Mouse (Mus musculus): Measurements from ENCODE around the gene Pvr. TPM values are rescaled to one million over a fixed set of nuclear protein-coding genes. Genes with fewer than 3 reads are reported as not detected.

The Pvr gene
- 0.34 TPM in 1 of 2 replicates, not detected in the other for polyA plus RNA-seq (2012; ENCODE audit: insufficient read depth, low replicate concordance)

DNA sequence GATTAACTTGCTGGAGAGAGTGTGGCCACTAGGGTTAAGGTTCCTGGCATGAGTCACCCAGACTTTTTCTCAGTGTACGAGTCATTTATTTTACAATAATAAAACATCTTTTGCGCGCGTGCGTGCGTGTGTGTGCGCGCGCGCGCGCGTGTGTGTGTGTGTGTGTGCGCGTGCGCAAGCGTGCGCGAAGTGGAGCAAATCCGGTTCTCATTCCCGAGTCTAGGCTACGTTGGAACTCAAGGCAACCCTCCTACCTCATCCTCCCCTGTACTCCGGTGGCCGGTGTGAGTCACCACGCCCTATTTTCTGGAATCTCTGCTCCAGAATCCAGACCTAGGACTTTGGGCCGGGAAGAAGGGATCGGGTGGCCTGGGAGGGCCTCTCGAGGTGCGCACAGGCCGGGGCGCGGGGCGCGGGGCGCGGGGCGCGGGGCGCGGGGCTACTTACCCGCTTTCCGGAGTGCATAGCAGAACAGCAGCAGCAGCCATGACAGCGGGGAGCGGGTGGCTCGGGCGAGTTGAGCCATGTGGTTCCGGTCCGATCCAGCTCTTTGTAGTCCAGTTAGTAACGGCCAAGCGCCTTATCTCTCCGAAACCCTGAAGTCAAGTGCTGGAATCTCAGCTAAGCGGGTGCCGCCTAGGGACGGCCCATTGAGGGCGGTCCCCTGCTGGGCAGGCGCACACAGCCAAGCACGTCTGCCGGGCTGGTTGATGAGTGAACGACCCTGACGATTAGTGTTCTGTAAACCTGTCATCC is at the start of gene Pvr:
Gene Pvr (minus strand): TSS at position 655 of the 756 bp plus-strand sequence.
- Histone ChIP-seq H3K4me1 (peaks cover 31% of the 10 kb centered on the region), H3K27me3 (replicated peaks) (peaks cover 64% of the 10 kb centered on the region), H3K36me3 (replicated peaks; ENCODE audit: low read length) (no peaks in the 10 kb centered on the region), H3K4me3 (replicated peaks) (peak within 1 kb of the TSS; percentile 92), H3K9me3 (no peaks in the 10 kb centered on the region)
- TF ChIP-seq FLI1 (IDR thresholded peaks at IDR 0.05; ENCODE audit: low read length) (no peak), GATA1 (IDR thresholded peaks at IDR 0.05; ENCODE audit: borderline replicate concordance, low read length) (no peak)

DNA sequence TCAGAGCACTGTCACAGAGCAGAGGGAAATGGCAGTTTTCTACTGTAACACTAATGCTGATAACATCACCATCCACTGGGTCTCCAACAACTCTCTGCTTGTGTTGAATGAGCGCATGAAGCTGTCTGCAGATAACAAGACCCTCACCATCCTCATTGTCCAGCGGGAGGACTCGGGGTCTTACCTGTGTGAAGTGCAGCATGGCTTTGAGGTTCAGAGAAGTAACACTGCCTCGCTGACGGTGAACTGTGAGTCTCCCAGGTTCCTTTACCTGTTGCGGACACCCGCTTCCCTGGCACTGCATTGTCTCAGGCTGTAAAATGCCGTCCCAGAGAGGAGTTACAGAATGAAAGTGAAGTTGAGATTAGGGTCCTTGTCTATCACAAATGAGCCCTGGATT is 49.2 kb upstream of the Pvr start:
- H3K36me3 ChIP-seq (replicated peaks; ENCODE audit: low read length) = no peaks in the 10 kb centered on the region
- peak overlapping the region; percentile 23 for H3K4me3 ChIP-seq (replicated peaks)
- no peaks in the 10 kb centered on the region for H3K4me1 ChIP-seq
- TF ChIP-seq GATA1 (IDR thresholded peaks at IDR 0.05; ENCODE audit: borderline replicate concordance, low read length) (no peak), FLI1 (IDR thresholded peaks at IDR 0.05; ENCODE audit: low read length) (no peak)
- peaks cover 2% of the 10 kb centered on the region for H3K27me3 ChIP-seq (replicated peaks)
- H3K9me3 ChIP-seq = peaks cover 18% of the 10 kb centered on the region

DNA sequence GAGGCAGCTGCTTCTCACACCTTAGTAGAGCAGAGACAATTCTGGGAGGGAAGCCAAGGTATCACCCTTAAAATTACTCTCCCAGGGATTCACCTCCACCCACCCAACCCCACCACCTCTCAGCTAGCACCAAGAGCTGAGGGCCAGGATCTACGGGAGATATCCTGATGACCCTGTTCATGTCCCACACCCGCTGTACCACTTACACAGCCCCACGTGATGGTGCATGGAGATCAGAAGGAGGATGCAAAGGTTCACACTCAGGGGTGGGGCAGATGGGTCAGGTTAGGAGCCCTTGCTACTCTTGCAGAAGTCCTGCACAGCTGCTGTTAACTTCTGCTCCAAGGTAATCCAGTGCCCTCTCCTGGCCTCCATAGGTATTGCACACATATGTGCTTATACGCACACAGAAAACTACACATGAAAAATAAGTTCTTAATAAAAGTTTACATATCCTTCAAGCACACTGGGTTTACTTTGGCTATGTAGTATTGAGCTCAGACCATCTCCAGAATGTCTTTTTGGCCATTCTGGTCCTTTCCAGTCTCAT is 48.7 kb upstream of the Pvr start:
- no peak for TF ChIP-seq GATA1 (IDR thresholded peaks at IDR 0.05; ENCODE audit: borderline replicate concordance, low read length)
- no peak for TF ChIP-seq FLI1 (IDR thresholded peaks at IDR 0.05; ENCODE audit: low read length)

DNA sequence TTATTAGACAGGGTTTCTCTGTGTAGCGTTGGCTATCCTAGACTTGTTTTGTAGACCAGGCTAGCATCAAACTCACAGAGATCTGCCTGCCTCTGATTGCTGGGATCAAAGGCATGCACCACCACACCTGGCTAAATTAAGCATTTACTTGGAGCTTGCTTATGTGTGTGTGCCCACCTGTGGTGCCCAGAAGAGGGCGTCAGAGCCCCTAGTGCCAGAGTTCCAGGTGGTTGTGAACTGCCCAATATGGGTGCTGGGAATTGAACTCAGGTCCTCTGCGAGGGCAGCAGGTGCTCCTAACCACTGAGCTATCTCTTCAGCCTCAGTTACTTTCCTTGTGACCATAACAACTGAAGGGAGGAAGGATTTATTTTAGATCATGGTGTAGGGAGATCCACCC is 48.1 kb upstream of the Pvr start:
- Histone ChIP-seq H3K27me3 (replicated peaks) (peaks cover 2% of the 10 kb centered on the region), H3K36me3 (replicated peaks; ENCODE audit: low read length) (no peaks in the 10 kb centered on the region), H3K4me1 (no peaks in the 10 kb centered on the region), H3K4me3 (replicated peaks) (no peak overlapping the region), H3K9me3 (peaks cover 18% of the 10 kb centered on the region)
- TF ChIP-seq FLI1 (IDR thresholded peaks at IDR 0.05; ENCODE audit: low read length) (no peak), GATA1 (IDR thresholded peaks at IDR 0.05; ENCODE audit: borderline replicate concordance, low read length) (no peak)

More for the DNA sequence above, 48.7 kb upstream of the Pvr start:
- Histone ChIP-seq H3K36me3 (replicated peaks; ENCODE audit: low read length) (no peaks in the 10 kb centered on the region), H3K9me3 (peaks cover 18% of the 10 kb centered on the region), H3K4me3 (replicated peaks) (no peak overlapping the region), H3K4me1 (no peaks in the 10 kb centered on the region), H3K27me3 (replicated peaks) (peaks cover 2% of the 10 kb centered on the region)

DNA sequence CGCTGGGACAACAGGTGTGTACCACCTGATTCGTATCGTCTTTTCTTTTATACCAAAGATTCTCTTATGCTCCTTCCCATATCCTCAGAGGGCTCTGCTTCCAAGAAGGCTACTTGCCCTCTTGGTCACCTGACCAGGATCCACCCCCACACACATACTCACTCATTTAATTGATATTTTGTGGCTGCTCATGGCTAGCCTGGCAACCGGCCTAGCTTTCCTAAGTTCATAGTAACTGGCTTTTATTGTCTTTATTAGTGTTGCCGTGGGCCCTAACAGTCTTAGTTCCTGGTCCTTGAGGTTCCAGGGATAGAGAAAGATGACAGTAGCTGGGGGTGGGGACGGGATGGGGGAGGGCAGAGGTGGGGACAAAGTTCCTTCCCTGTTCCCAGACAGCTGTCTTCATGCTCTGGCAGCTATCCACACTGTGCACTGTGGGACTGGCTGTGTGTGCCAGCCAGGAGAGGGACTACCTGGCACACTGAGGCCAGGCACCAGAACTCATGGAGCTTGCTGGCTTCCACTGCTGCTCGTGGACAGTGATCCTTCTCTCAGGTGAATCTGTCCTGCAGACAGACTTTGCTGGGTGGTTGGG is 44.1 kb upstream of the Pvr start, which contains the start of gene Ceacam20:
Gene Ceacam20 (plus strand): TSS at position 428 of the 595 bp plus-strand sequence.
- H3K4me3 ChIP-seq (replicated peaks) = no peak within 1 kb of the TSS
- H3K9me3 ChIP-seq = peaks cover 16% of the 10 kb centered on the region
- TF ChIP-seq GATA1 (IDR thresholded peaks at IDR 0.05; ENCODE audit: borderline replicate concordance, low read length) = no peak
- TF ChIP-seq FLI1 (IDR thresholded peaks at IDR 0.05; ENCODE audit: low read length) = no peak

DNA sequence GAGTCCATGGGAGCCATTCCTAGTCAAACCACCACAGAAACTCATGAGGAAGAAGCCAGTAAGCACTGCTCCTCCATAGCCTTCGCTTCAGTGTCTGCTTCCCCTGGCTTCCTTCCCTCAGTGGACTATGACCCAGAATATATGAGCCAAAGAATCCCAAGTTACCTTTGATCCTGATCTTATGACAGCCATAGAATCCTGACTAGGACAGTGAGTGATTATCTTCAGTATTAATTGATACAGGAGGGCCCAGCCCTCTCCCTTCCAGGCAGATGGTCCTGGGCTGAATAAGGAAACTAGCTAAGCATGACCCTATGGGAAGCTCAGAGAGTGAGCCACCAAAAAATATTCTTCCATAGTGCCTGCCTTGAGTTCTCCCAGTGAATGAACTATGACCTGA is 41.5 kb upstream of the Pvr start:
- Histone ChIP-seq H3K4me3 (replicated peaks) (no peak overlapping the region), H3K4me1 (no peaks in the 10 kb centered on the region), H3K36me3 (replicated peaks; ENCODE audit: low read length) (no peaks in the 10 kb centered on the region), H3K9me3 (peaks cover 6% of the 10 kb centered on the region; the same call in 1 of the 2 replicates), H3K27me3 (replicated peaks) (peaks cover 6% of the 10 kb centered on the region)
- TF ChIP-seq FLI1 (IDR thresholded peaks at IDR 0.05; ENCODE audit: low read length) (no peak), GATA1 (IDR thresholded peaks at IDR 0.05; ENCODE audit: borderline replicate concordance, low read length) (no peak)

More for the DNA sequence above, 44.1 kb upstream of the Pvr start, which contains the start of gene Ceacam20:
- H3K4me1 ChIP-seq = no peaks in the 10 kb centered on the region
- peaks cover 9% of the 10 kb centered on the region for H3K27me3 ChIP-seq (replicated peaks)
- no peaks in the 10 kb centered on the region for H3K36me3 ChIP-seq (replicated peaks; ENCODE audit: low read length)

DNA sequence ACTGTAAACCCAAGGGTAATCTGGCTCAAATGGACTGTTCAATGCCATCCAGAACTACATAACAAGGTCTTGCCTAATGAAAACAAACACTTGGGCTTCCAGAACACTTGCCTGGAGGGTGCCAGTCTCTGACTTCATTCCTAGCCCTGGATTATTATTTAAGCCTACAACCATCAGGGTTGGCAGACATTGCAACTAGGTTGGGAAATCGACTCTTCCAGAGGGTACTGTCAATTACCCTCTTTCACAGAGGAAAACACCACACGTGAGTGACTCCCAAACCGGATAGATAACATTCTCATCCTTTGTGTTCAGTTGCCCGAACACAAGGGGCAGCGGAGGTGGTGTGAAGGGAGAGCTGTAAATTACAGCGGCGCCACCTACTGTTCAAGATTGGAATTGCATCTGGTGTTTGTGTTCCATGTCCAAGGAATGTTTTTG is 35.4 kb upstream of the Pvr start:
- Histone ChIP-seq H3K4me1 (peaks cover 6% of the 10 kb centered on the region; the same call in 1 of the 2 replicates), H3K4me3 (replicated peaks) (no peak overlapping the region), H3K27me3 (replicated peaks) (peaks cover 6% of the 10 kb centered on the region), H3K36me3 (replicated peaks; ENCODE audit: low read length) (no peaks in the 10 kb centered on the region), H3K9me3 (no peaks in the 10 kb centered on the region)
- no peak for TF ChIP-seq FLI1 (IDR thresholded peaks at IDR 0.05; ENCODE audit: low read length)
- TF ChIP-seq GATA1 (IDR thresholded peaks at IDR 0.05; ENCODE audit: borderline replicate concordance, low read length) = no peak

DNA sequence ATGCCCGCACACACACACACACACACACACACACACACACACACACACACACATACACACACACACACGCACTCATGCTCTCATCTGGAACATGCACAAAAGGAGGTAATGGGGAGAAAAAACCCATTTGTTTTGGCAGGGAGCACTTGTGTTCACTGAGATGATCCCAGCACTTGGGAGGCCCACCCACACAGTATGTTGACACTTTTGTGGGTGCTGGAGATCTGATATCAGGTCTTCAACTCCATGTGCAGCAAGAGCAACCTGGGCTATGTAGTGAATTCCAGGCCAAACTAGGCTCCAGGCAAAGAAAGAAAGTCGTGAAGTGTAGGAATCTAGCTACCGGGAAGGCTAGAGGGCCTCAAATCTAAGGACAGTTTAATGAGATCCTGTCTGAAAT is 34.9 kb upstream of the Pvr start:
- Histone ChIP-seq H3K27me3 (replicated peaks) (peaks cover 2% of the 10 kb centered on the region), H3K36me3 (replicated peaks; ENCODE audit: low read length) (no peaks in the 10 kb centered on the region), H3K4me1 (peaks cover 6% of the 10 kb centered on the region; the same call in 1 of the 2 replicates), H3K4me3 (replicated peaks) (no peak overlapping the region), H3K9me3 (no peaks in the 10 kb centered on the region)
- TF ChIP-seq GATA1 (IDR thresholded peaks at IDR 0.05; ENCODE audit: borderline replicate concordance, low read length) (no peak), FLI1 (IDR thresholded peaks at IDR 0.05; ENCODE audit: low read length) (no peak)

DNA sequence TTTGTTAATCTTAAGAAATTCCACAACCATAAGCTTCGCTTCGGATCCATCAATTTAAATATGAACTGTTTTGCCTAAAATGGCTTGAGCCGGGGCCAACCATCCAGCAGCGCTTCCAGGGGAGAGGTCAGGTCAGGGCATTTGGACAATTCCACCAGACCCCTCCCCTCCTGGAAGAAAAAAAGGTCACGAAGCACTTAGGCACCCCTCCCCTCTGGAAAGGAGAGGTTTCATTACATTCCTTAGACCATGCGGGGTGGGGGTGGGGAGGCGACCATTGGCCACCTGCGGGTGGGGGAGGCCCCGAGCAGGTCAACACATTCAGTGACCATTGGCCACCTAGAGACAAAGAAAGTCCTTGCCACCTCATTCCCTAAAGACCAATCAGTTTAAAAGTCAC is 32.1 kb upstream of the Pvr start:
- TF ChIP-seq GATA1 (IDR thresholded peaks at IDR 0.05; ENCODE audit: borderline replicate concordance, low read length) = no peak
- TF ChIP-seq FLI1 (IDR thresholded peaks at IDR 0.05; ENCODE audit: low read length) = no peak
- Histone ChIP-seq H3K36me3 (replicated peaks; ENCODE audit: low read length) (no peaks in the 10 kb centered on the region), H3K27me3 (replicated peaks) (peaks cover 15% of the 10 kb centered on the region), H3K4me3 (replicated peaks) (no peak overlapping the region), H3K9me3 (no peaks in the 10 kb centered on the region), H3K4me1 (peaks cover 6% of the 10 kb centered on the region; the same call in 1 of the 2 replicates)

Data from megakaryocyte, embryonic 14.5 days (primary cell).